Mouse (Mus musculus) embryonic facial prominence, embryonic 11.5 days (tissue): ENCODE data around the gene Ddx21. TPM values are rescaled to one million over a fixed set of nuclear protein-coding genes. Genes with fewer than 3 reads are reported as not detected.

Source experiments
- ATAC-seq: fragments of 200-750 bp; cut with Nextera tagmentation; replicated peaks from 2 replicates; pipeline ENCODE4 v1.8.0; 2017; ENCODE audit warnings: low read depth; ENCODE audit not compliant: insufficient number of reproducible peaks, low FRiP score, low TSS enrichment
- DNase-seq: peaks from one replicate; pipeline ENCODE4 v3.0.0-alpha.2; 2015; ENCODE audit warnings: low spot score
- H3K27ac ChIP-seq: fragments of 300-500 bp; sonication (generic); replicated peaks from 2 replicates; pipeline ENCODE4 v1.5.1; 2014; ENCODE audit warnings: mild to moderate bottlenecking, low read depth, low read length, control low read depth
- H3K27me3 ChIP-seq: fragments of 300-500 bp; sonication (generic); 2 replicates; pipeline ENCODE4 v1.6.1; 2014; ENCODE audit warnings: mild to moderate bottlenecking, low read length, moderate library complexity, mixed read lengths; ENCODE audit not compliant: control insufficient read depth, insufficient read depth
- H3K36me3 ChIP-seq: fragments of 300-500 bp; sonication (generic); replicated peaks from 2 replicates; pipeline ENCODE4 v1.6.1; 2014; ENCODE audit warnings: low read depth, mild to moderate bottlenecking, low read length, moderate library complexity, mixed read lengths; ENCODE audit not compliant: control insufficient read depth, insufficient read depth
- H3K4me1 ChIP-seq: fragments of 300-500 bp; sonication (generic); 2 replicates; pipeline ENCODE4 v1.6.1; 2014; ENCODE audit warnings: low read length, mixed read lengths; ENCODE audit not compliant: control insufficient read depth, insufficient read depth
- H3K4me2 ChIP-seq: fragments of 300-500 bp; sonication (generic); 2 replicates; pipeline ENCODE4 v1.6.1; 2014; ENCODE audit warnings: low read depth, mild to moderate bottlenecking, control low read depth, low read length, moderate library complexity
- H3K4me3 ChIP-seq: fragments of 300-500 bp; sonication (generic); 2 replicates; pipeline ENCODE4 v1.5.1; 2014; ENCODE audit warnings: low read depth, low read length, control low read depth
- H3K9ac ChIP-seq: fragments of 300-500 bp; sonication (generic); replicated peaks from 2 replicates; pipeline ENCODE4 v1.6.1; 2014; ENCODE audit warnings: mild to moderate bottlenecking, control low read depth, low read length
- H3K9me3 ChIP-seq: fragments of 300-500 bp; sonication (generic); replicated peaks from 2 replicates; pipeline ENCODE4 v1.6.1; 2016; ENCODE audit warnings: mild to moderate bottlenecking, low read length, inconsistent platforms, mixed read lengths; ENCODE audit not compliant: control insufficient read depth
- WGBS: fragments of 180-500 bp; shearing (Covaris S2); extraction: QIAGEN DNeasy Blood & Tissue Kit; methylation state at CpG from one replicate; pipeline ENCODE4 v1.1.7; 2014; 5-methylcytosine and 5-hydroxymethylcytosine counted together
- polyA plus RNA-seq: library from polyadenylated mRNA; unstranded; fragments of >200 nt; fragmentation: Nextera tagmentation; extraction: Ambion mirVana; gene quantifications from 2 replicates; pipeline ENCODE4 v1.2.1, GENCODE M21; 2014

Gene Ddx21
- polyA plus RNA-seq, 1 experiment from 2014 or later = 40.8 TPM

- WGBS = 68% methylated on average over 11 of the region's 11 CpGs
- no peak overlapping the region for H3K27ac ChIP-seq
- no peaks in the 10 kb centered on the region for H3K9me3 ChIP-seq
- DNase-seq (peak; percentile 6), ATAC-seq (no peak)
- peaks cover 6% of the 10 kb centered on the region for H3K36me3 ChIP-seq
- no peaks in the 10 kb centered on the region for H3K4me1 ChIP-seq
- H3K9ac ChIP-seq = no peak overlapping the region
- no peak overlapping the region for H3K4me3 ChIP-seq
- H3K4me2 ChIP-seq = no peak overlapping the region
- H3K27me3 ChIP-seq = no peaks in the 10 kb centered on the region
Measured at GRCm38 (mm10) chr10:62555705-62556557, 46.1 kb downstream of the Ddx21 start.

GRCm38 (mm10) chr10:62553611-62554091 is 48.4 kb downstream of the Ddx21 start:
- whole genome bisulfite sequencing = 84% methylated on average over 12 of the region's 12 CpGs
- DNase-seq = no peak
- Histone ChIP-seq H3K4me1 (no peaks in the 10 kb centered on the region), H3K4me3 (no peak overlapping the region), H3K9ac (no peak overlapping the region), H3K27ac (no peak overlapping the region), H3K27me3 (no peaks in the 10 kb centered on the region), H3K36me3 (no peaks in the 10 kb centered on the region), H3K9me3 (no peaks in the 10 kb centered on the region), H3K4me2 (no peak overlapping the region)
- no peak for ATAC-seq

GRCm38 (mm10) chr10:62550787-62551300 is 51.2 kb downstream of the Ddx21 start:
- Histone ChIP-seq H3K4me1 (no peaks in the 10 kb centered on the region), H3K27ac (no peak overlapping the region), H3K27me3 (no peaks in the 10 kb centered on the region), H3K4me3 (no peak overlapping the region), H3K36me3 (no peaks in the 10 kb centered on the region), H3K9ac (no peak overlapping the region), H3K9me3 (no peaks in the 10 kb centered on the region), H3K4me2 (no peak overlapping the region)
- DNase-seq = no peak
- ATAC-seq = no peak
- 85% methylated on average over 7 of the region's 7 CpGs for WGBS

GRCm38 (mm10) chr10:62549523-62550166 is 52.4 kb downstream of the Ddx21 start:
- H3K27ac ChIP-seq = no peak overlapping the region
- DNase-seq (peak; percentile 73), ATAC-seq (no peak)
- H3K4me3 ChIP-seq = no peak overlapping the region
- H3K9ac ChIP-seq = no peak overlapping the region
- no peaks in the 10 kb centered on the region for H3K4me1 ChIP-seq
- H3K27me3 ChIP-seq = no peaks in the 10 kb centered on the region
- no peaks in the 10 kb centered on the region for H3K36me3 ChIP-seq
- WGBS = 35% methylated on average over 14 of the region's 16 CpGs
- H3K9me3 ChIP-seq = no peaks in the 10 kb centered on the region
- H3K4me2 ChIP-seq = no peak overlapping the region

GRCm38 (mm10) chr10:62546441-62546840 is 55.6 kb downstream of the Ddx21 start:
- Histone ChIP-seq H3K4me3 (no peak overlapping the region), H3K9me3 (no peaks in the 10 kb centered on the region), H3K9ac (no peak overlapping the region), H3K4me1 (no peaks in the 10 kb centered on the region), H3K4me2 (no peak overlapping the region), H3K27ac (no peak overlapping the region), H3K27me3 (no peaks in the 10 kb centered on the region), H3K36me3 (no peaks in the 10 kb centered on the region)
- ATAC-seq (no peak), DNase-seq (no peak)
- 82% methylated on average over 10 of the region's 10 CpGs for WGBS

DNA sequence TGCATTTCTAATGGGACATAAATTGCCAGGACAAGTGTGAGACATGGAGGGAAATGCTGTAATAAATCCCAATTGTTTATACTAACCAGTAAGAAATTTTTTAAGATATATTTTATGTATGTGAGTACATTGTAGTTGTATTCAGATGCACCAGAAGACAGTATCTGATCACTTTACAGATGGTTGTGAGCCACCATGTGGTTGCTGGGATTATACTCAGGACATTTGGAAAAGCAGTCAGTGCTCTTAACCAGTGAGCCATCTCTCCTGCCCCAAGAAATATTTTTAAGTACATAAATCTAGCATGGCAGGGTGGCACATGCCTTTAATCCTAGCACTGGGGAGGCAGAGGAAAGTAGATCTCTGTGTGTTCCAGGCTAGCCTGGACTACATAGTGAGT is 56.3 kb downstream of the Ddx21 start:
- Histone ChIP-seq H3K4me3 (no peak overlapping the region), H3K4me1 (no peaks in the 10 kb centered on the region), H3K4me2 (no peak overlapping the region), H3K9me3 (no peaks in the 10 kb centered on the region), H3K27ac (no peak overlapping the region), H3K9ac (no peak overlapping the region), H3K36me3 (no peaks in the 10 kb centered on the region), H3K27me3 (no peaks in the 10 kb centered on the region)
- DNase-seq = no peak
- ATAC-seq = no peak

DNA sequence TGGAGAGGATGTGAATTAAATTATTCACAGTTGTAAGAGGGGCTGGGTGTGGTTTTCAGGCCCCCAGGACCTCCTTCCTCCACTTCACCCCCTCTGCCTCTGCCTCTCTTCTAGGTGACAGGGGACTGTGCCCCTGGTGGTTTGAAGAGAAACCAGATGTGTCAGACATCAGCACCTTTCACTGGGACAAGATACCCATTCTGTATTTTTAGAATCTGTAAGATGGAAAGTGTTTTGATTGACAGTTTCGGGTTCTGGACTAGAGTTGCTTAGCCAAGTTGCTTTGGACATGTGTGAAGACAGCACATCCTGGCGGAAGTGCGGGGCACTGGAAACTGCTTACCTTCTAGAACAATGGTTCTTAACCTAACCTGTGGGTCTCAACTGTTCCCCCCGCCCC is 57.8 kb downstream of the Ddx21 start:
- H3K9ac ChIP-seq = no peak overlapping the region
- 91% methylated on average over 4 of the region's 4 CpGs for WGBS
- DNase-seq = no peak
- no peak overlapping the region for H3K4me3 ChIP-seq
- no peak overlapping the region for H3K4me2 ChIP-seq
- no peak for ATAC-seq
- no peaks in the 10 kb centered on the region for H3K9me3 ChIP-seq
- H3K36me3 ChIP-seq = no peaks in the 10 kb centered on the region
- no peaks in the 10 kb centered on the region for H3K4me1 ChIP-seq
- no peaks in the 10 kb centered on the region for H3K27me3 ChIP-seq
- no peak overlapping the region for H3K27ac ChIP-seq

- Histone ChIP-seq H3K4me3 (no peak overlapping the region), H3K4me1 (no peaks in the 10 kb centered on the region), H3K27me3 (no peaks in the 10 kb centered on the region), H3K9me3 (no peaks in the 10 kb centered on the region), H3K36me3 (no peaks in the 10 kb centered on the region), H3K27ac (no peak overlapping the region), H3K4me2 (no peak overlapping the region), H3K9ac (no peak overlapping the region)
- DNase-seq (no peak), ATAC-seq (no peak)
- 79% methylated on average over 12 of the region's 12 CpGs for WGBS
Measured at GRCm38 (mm10) chr10:62543399-62543808, 58.7 kb downstream of the Ddx21 start.
